Mouse (Mus musculus): ENCODE results near the gene Gm2012.
"Not testable (repeated sequence)": the region's sequence is repeated elsewhere in the genome, so short reads cannot be mapped to it uniquely, and the experiment has no call there.

The Gm2012 gene

DNA sequence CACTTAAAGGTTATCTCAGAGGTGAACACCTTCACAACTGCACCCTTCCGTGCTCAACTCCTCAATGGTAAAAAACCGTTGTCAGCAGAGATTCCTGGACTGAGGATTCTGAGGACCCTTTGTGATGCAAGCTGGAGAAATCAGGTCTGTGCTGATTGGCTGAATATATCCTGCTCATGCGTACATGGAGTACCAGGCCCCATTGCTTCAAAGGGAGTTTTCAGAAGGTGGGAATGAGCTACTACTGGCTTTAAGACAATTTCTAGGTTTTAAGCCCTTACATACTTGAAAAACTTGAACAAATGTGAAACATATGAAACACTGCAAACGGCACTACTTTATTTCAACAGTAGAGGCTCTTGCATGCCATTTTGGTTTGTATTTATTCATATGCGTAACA lies at the start of gene Gm2012:
Gene Gm2012 (minus strand): TSS at position 101 of the 400 bp plus-strand sequence.
- DNase-seq (ENCODE audit: low spot score in 2 of 2): not testable (repeated sequence)

DNA sequence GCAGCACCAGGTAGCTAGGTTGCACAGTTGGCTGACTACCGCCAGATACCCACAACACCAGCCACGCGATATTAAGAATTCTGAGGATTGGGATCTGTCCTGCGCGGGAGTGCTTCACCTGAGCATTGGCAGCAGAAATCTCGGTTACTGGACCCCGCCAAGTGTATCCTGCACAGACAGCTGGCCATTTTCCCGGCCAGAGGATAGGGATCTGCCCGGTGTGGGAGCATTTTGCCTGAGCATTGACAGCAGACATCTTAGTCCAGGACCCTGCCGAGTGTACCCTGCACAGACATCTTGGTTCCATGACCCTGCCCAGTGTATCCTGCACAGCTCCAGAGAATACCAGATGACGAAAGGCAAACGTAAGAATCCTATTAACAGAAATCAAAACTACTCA lies 72.0 kb downstream of the Gm2012 start:
- not testable (repeated sequence) for DNase-seq (ENCODE audit: low spot score in 2 of 2)

All from urinary bladder, postnatal 36 days (tissue).